Mouse (Mus musculus) B cell, adult 2 months (primary cell): ENCODE measurements at regions not wholly inside any gene's neighbourhood (a gene's known extent, or its start where the extent isn't known, plus 50 kb on each side); places are given as distances from the start of the nearest gene placed in this dataset.
A peak's percentile ranks its signal among the peaks of the same experiment; 100 is the strongest.

Experiments used
- DNase-seq, 2 experiments: peaks; one replicate each; pipeline ENCODE4 v3.0.0; 2022

- DNase-seq = no peak
These were observed 131.9 kb upstream of the Noct start for GRCm38 (mm10) chr3:51092079-51093028.

GRCm38 (mm10) chr3:51095847-51096447 lies 128.3 kb upstream of the Noct start:
- DNase-seq = no peak

- no peak for DNase-seq
These were observed 127.7 kb upstream of the Noct start for GRCm38 (mm10) chr3:51096545-51096944.

GRCm38 (mm10) chr3:51097362-51097761 lies 126.9 kb upstream of the Noct start:
- no peak for DNase-seq

- DNase-seq = no peak
These were observed 124.3 kb upstream of the Noct start for GRCm38 (mm10) chr3:51099966-51100365.

GRCm38 (mm10) chr3:51108639-51109202 lies 115.5 kb upstream of the Noct start:
- DNase-seq = no peak

GRCm38 (mm10) chr3:51111241-51111640 lies 113.0 kb upstream of the Noct start:
- DNase-seq = no peak

GRCm38 (mm10) chr3:51112351-51112750 lies 111.9 kb upstream of the Noct start:
- no peak for DNase-seq

GRCm38 (mm10) chr3:51115921-51116320 lies 108.3 kb upstream of the Noct start:
- no peak for DNase-seq

GRCm38 (mm10) chr3:51118706-51119105 lies 105.5 kb upstream of the Noct start:
- no peak for DNase-seq

- no peak for DNase-seq
These were observed 103.7 kb upstream of the Noct start for GRCm38 (mm10) chr3:51120522-51120921.

GRCm38 (mm10) chr3:51121703-51122540 lies 102.3 kb upstream of the Noct start:
- DNase-seq = peak; percentile 57 to 59

- no peak for DNase-seq
These were observed 101.7 kb upstream of the Noct start for GRCm38 (mm10) chr3:51122541-51122935.

GRCm38 (mm10) chr3:51127875-51128274 lies 96.4 kb upstream of the Noct start:
- DNase-seq = no peak

- peak; percentile 41 to 44 for DNase-seq
These were observed 95.6 kb upstream of the Noct start for GRCm38 (mm10) chr3:51128491-51129155.

- no peak for DNase-seq
These were observed 93.5 kb upstream of the Noct start for GRCm38 (mm10) chr3:51130709-51131108.

GRCm38 (mm10) chr3:51131341-51131740 lies 92.9 kb upstream of the Noct start:
- DNase-seq = no peak

- no peak for DNase-seq
These were observed 91.5 kb upstream of the Noct start for GRCm38 (mm10) chr3:51132736-51133135.

- DNase-seq = no peak
These were observed 88.7 kb upstream of the Noct start for GRCm38 (mm10) chr3:51135581-51135980.

- DNase-seq = no peak
These were observed 86.4 kb upstream of the Noct start for GRCm38 (mm10) chr3:51137730-51138312.

GRCm38 (mm10) chr3:51145985-51146384 lies 78.3 kb upstream of the Noct start:
- DNase-seq = no peak

GRCm38 (mm10) chr3:51150012-51150411 lies 74.2 kb upstream of the Noct start:
- no peak for DNase-seq
